Mouse (Mus musculus): ENCODE measurements at regions not wholly inside any gene's neighbourhood (a gene's known extent, or its start where the extent isn't known, plus 50 kb on each side); places are given as distances from the start of the nearest gene placed in this dataset.

GRCm38 (mm10) chr15:51092936-51093335 is 2791.8 kb upstream of the Gm7489 start:
- Histone ChIP-seq H3K4me3 (ENCODE audit: low read depth, low read length) (no peak overlapping the region), H3K27ac (ENCODE audit: insufficient read depth, low read depth, low read length) (no peak overlapping the region), H3K27me3 (ENCODE audit: control insufficient read depth, insufficient read depth, low read length) (no peaks in the 10 kb centered on the region), H3K4me1 (ENCODE audit: control insufficient read depth, insufficient read depth, insufficient read length, low read length) (no peaks in the 10 kb centered on the region), H3K36me3 (ENCODE audit: control insufficient read depth, insufficient read depth, low read length) (no peaks in the 10 kb centered on the region)
- 82% methylated on average over 7 of the region's 7 CpGs for WGBS
- TF ChIP-seq POLR2A (IDR thresholded peaks at IDR 0.05; ENCODE audit: low read depth, low read length), result no peak
- no peak for TF ChIP-seq CTCF (IDR thresholded peaks at IDR 0.05; ENCODE audit: extremely low read depth, insufficient read length, insufficient replicate concordance, low read depth, low read length)

- no peaks in the 10 kb centered on the region for H3K4me1 ChIP-seq (ENCODE audit: control insufficient read depth, insufficient read depth, insufficient read length, low read length)
Observed at GRCm38 (mm10) chr15:51103948-51104347, 2780.8 kb upstream of the Gm7489 start.

GRCm38 (mm10) chr15:51104362-51104761 is 2780.3 kb upstream of the Gm7489 start:
- Histone ChIP-seq H3K27ac (ENCODE audit: insufficient read depth, low read depth, low read length) (no peak overlapping the region), H3K4me1 (ENCODE audit: control insufficient read depth, insufficient read depth, insufficient read length, low read length) (no peaks in the 10 kb centered on the region), H3K4me3 (ENCODE audit: low read depth, low read length) (no peak overlapping the region), H3K27me3 (ENCODE audit: control insufficient read depth, insufficient read depth, low read length) (no peaks in the 10 kb centered on the region), H3K36me3 (ENCODE audit: control insufficient read depth, insufficient read depth, low read length) (no peaks in the 10 kb centered on the region)
- TF ChIP-seq CTCF (IDR thresholded peaks at IDR 0.05; ENCODE audit: extremely low read depth, insufficient read length, insufficient replicate concordance, low read depth, low read length) (no peak), POLR2A (IDR thresholded peaks at IDR 0.05; ENCODE audit: low read depth, low read length) (no peak)
- 31% methylated on average over 10 of the region's 10 CpGs for WGBS

More at GRCm38 (mm10) chr15:51103948-51104347, 2780.8 kb upstream of the Gm7489 start:
- no peak overlapping the region for H3K27ac ChIP-seq (ENCODE audit: insufficient read depth, low read depth, low read length)
- H3K4me3 ChIP-seq (ENCODE audit: low read depth, low read length), result no peak overlapping the region
- no peaks in the 10 kb centered on the region for H3K27me3 ChIP-seq (ENCODE audit: control insufficient read depth, insufficient read depth, low read length)
- 77% methylated on average over 7 of the region's 7 CpGs for WGBS
- TF ChIP-seq CTCF (IDR thresholded peaks at IDR 0.05; ENCODE audit: extremely low read depth, insufficient read length, insufficient replicate concordance, low read depth, low read length) (no peak), POLR2A (IDR thresholded peaks at IDR 0.05; ENCODE audit: low read depth, low read length) (no peak)
- H3K36me3 ChIP-seq (ENCODE audit: control insufficient read depth, insufficient read depth, low read length), result no peaks in the 10 kb centered on the region

- H3K4me3 ChIP-seq (ENCODE audit: low read depth, low read length), result no peak overlapping the region
- H3K4me1 ChIP-seq (ENCODE audit: control insufficient read depth, insufficient read depth, insufficient read length, low read length), result no peaks in the 10 kb centered on the region
- TF ChIP-seq CTCF (IDR thresholded peaks at IDR 0.05; ENCODE audit: extremely low read depth, insufficient read length, insufficient replicate concordance, low read depth, low read length) (no peak), POLR2A (IDR thresholded peaks at IDR 0.05; ENCODE audit: low read depth, low read length) (no peak)
- H3K27me3 ChIP-seq (ENCODE audit: control insufficient read depth, insufficient read depth, low read length), result no peaks in the 10 kb centered on the region
- no peak overlapping the region for H3K27ac ChIP-seq (ENCODE audit: insufficient read depth, low read depth, low read length)
- 53% methylated on average over 5 of the region's 5 CpGs for WGBS
- H3K36me3 ChIP-seq (ENCODE audit: control insufficient read depth, insufficient read depth, low read length), result no peaks in the 10 kb centered on the region
Observed at GRCm38 (mm10) chr15:51104796-51105195, 2779.9 kb upstream of the Gm7489 start.

- TF ChIP-seq POLR2A (IDR thresholded peaks at IDR 0.05; ENCODE audit: low read depth, low read length) (no peak), CTCF (IDR thresholded peaks at IDR 0.05; ENCODE audit: extremely low read depth, insufficient read length, insufficient replicate concordance, low read depth, low read length) (no peak)
- Histone ChIP-seq H3K36me3 (ENCODE audit: control insufficient read depth, insufficient read depth, low read length) (no peaks in the 10 kb centered on the region), H3K4me3 (ENCODE audit: low read depth, low read length) (no peak overlapping the region), H3K4me1 (ENCODE audit: control insufficient read depth, insufficient read depth, insufficient read length, low read length) (no peaks in the 10 kb centered on the region), H3K27me3 (ENCODE audit: control insufficient read depth, insufficient read depth, low read length) (no peaks in the 10 kb centered on the region), H3K27ac (ENCODE audit: insufficient read depth, low read depth, low read length) (no peak overlapping the region)
- 79% methylated on average over 17 of the region's 17 CpGs for WGBS
Observed at GRCm38 (mm10) chr15:51105359-51106008, 2779.2 kb upstream of the Gm7489 start.

- no peak overlapping the region for H3K4me3 ChIP-seq (ENCODE audit: low read depth, low read length)
- 71% methylated on average over 3 of the region's 3 CpGs for WGBS
Observed at GRCm38 (mm10) chr15:51110186-51110585, 2774.5 kb upstream of the Gm7489 start.

GRCm38 (mm10) chr15:51125896-51126295 is 2758.8 kb upstream of the Gm7489 start:
- H3K36me3 ChIP-seq (ENCODE audit: control insufficient read depth, insufficient read depth, low read length), result no peaks in the 10 kb centered on the region
- 62% methylated on average over 2 of the region's 2 CpGs for WGBS
- no peak overlapping the region for H3K4me3 ChIP-seq (ENCODE audit: low read depth, low read length)
- H3K27me3 ChIP-seq (ENCODE audit: control insufficient read depth, insufficient read depth, low read length), result no peaks in the 10 kb centered on the region
- H3K4me1 ChIP-seq (ENCODE audit: control insufficient read depth, insufficient read depth, insufficient read length, low read length), result no peaks in the 10 kb centered on the region
- no peak overlapping the region for H3K27ac ChIP-seq (ENCODE audit: insufficient read depth, low read depth, low read length)
- TF ChIP-seq POLR2A (IDR thresholded peaks at IDR 0.05; ENCODE audit: low read depth, low read length) (no peak), CTCF (IDR thresholded peaks at IDR 0.05; ENCODE audit: extremely low read depth, insufficient read length, insufficient replicate concordance, low read depth, low read length) (no peak)

More at GRCm38 (mm10) chr15:51110186-51110585, 2774.5 kb upstream of the Gm7489 start:
- no peak overlapping the region for H3K27ac ChIP-seq (ENCODE audit: insufficient read depth, low read depth, low read length)
- H3K36me3 ChIP-seq (ENCODE audit: control insufficient read depth, insufficient read depth, low read length), result no peaks in the 10 kb centered on the region
- H3K4me1 ChIP-seq (ENCODE audit: control insufficient read depth, insufficient read depth, insufficient read length, low read length), result no peaks in the 10 kb centered on the region
- TF ChIP-seq POLR2A (IDR thresholded peaks at IDR 0.05; ENCODE audit: low read depth, low read length), result no peak
- no peak for TF ChIP-seq CTCF (IDR thresholded peaks at IDR 0.05; ENCODE audit: extremely low read depth, insufficient read length, insufficient replicate concordance, low read depth, low read length)
- no peaks in the 10 kb centered on the region for H3K27me3 ChIP-seq (ENCODE audit: control insufficient read depth, insufficient read depth, low read length)

Measured in small intestine, adult 2 months (tissue).